Mouse (Mus musculus): Measurements from ENCODE around the gene Vps8. TPM values are rescaled to one million over a fixed set of nuclear protein-coding genes. Genes with fewer than 3 reads are reported as not detected.

The Vps8 gene
- polyA plus RNA-seq, 1 experiment from 2014 or later, result 19.0 TPM

DNA sequence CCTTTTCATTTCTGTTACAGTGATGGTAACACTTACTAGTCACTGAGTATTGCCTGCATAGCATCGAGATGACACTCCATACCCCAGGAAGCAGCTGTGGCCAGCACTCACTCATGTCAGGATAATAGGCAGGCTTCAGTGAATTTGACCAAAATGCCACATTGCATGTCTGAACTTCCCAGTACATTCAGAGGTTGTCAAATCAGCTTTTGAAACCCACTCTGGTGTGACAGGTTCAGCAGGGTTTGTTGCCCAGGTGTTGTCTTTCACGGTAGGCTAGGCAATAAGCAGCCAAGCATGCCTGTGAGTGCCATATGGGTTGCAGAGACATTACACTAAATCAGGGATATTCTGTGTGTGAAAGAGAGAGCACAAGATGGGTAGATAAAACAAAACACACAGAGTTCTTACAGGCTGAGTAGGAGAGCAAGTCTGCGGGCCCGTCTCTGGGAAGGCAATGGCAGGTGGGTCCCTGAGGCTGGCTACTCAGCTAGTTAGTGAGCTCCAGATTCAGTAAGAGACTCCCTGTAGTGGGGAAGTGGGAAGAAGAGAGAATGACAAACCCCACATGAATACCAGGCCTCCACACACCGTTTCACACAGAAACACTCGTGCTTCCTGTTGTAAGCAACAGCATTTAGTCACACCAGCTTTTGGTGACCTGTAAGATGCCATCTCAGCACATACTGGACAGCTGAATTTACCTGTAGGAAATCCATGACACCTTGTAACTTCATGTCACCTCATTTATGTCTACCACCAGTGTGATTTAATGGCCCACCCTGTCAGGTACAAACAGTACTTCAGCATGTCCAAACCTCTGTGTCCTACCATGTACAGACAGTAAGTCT is 203.1 kb downstream of the Vps8 start:
- Histone ChIP-seq H3K4me1 (ENCODE audit: control insufficient read depth, insufficient read depth, low read length) (no peaks in the 10 kb centered on the region), H3K9ac (replicated peaks; ENCODE audit: low read length) (no peak overlapping the region), H3K4me3 (ENCODE audit: low read depth, low read length) (no peak overlapping the region), H3K27me3 (ENCODE audit: control insufficient read depth, insufficient read depth, low read length) (no peaks in the 10 kb centered on the region), H3K27ac (replicated peaks; ENCODE audit: low read depth, low read length) (no peak overlapping the region), H3K4me2 (ENCODE audit: low read depth, low read length) (no peak overlapping the region), H3K36me3 (replicated peaks; ENCODE audit: control insufficient read depth, insufficient read depth, low read depth, low read length) (no peaks in the 10 kb centered on the region), H3K9me3 (replicated peaks; ENCODE audit: control insufficient read depth, low read length) (no peaks in the 10 kb centered on the region)
- WGBS, result 79% methylated on average over 6 of the region's 6 CpGs
- ATAC-seq (replicated peaks; ENCODE audit: insufficient number of reproducible peaks, low FRiP score, low TSS enrichment, low read depth) (no peak), DNase-seq (ENCODE audit: low spot score) (peak; percentile 33)

DNA sequence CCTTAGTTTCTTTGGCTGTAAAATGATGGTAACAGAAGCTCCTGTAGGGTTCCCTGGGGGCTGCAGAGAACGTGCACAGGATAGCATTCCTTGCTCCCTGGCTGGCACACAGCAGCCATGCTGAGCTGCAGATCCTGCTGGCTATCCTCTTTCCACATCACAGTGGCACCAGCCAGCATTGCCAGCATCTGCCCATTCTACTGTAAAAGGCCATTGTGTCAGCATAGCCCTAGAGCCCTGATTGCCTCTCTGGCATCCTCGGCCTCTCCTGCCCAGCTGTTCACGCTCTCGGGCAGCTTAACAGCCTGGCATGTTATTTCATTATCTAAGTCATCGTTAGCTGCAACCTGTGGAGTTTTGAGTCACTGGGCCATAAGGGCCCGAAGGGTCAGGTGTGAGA is 204.3 kb downstream of the Vps8 start:
- H3K9me3 ChIP-seq (replicated peaks; ENCODE audit: control insufficient read depth, low read length), result no peaks in the 10 kb centered on the region
- 73% methylated on average over 6 of the region's 6 CpGs for WGBS
- no peak for DNase-seq (ENCODE audit: low spot score)
- no peak overlapping the region for H3K27ac ChIP-seq (replicated peaks; ENCODE audit: low read depth, low read length)
- no peaks in the 10 kb centered on the region for H3K27me3 ChIP-seq (ENCODE audit: control insufficient read depth, insufficient read depth, low read length)
- H3K4me1 ChIP-seq (ENCODE audit: control insufficient read depth, insufficient read depth, low read length), result no peaks in the 10 kb centered on the region
- no peak overlapping the region for H3K9ac ChIP-seq (replicated peaks; ENCODE audit: low read length)
- no peak for ATAC-seq (replicated peaks; ENCODE audit: insufficient number of reproducible peaks, low FRiP score, low TSS enrichment, low read depth)
- no peak overlapping the region for H3K4me3 ChIP-seq (ENCODE audit: low read depth, low read length)
- no peak overlapping the region for H3K4me2 ChIP-seq (ENCODE audit: low read depth, low read length)
- no peaks in the 10 kb centered on the region for H3K36me3 ChIP-seq (replicated peaks; ENCODE audit: control insufficient read depth, insufficient read depth, low read depth, low read length)

DNA sequence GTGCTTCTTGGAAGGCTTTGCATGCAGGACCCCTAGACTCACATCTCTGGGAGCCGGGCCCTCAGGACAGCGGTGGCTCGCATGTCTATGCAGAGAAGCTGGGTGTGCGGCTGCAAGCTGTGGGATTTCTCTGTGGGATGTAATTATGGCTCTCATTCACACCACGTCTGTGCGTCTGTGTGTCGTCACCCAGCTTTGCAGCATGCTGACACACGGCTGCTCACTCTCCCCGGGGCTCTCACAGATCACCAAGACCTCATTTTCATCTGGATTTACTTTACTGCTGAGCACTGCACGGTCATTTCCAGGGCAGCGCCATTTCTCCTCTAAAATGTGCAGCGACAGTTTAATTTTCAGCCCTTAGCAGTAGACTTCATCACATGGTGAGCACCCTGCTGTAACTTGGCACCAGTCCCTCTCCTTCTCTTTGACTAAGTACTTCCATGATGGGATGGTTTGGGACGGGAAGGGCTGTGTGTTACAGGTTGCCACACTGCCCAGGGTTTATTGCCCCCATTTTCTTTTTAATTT is 205.2 kb downstream of the Vps8 start:
- DNase-seq (ENCODE audit: low spot score) (peak; percentile 63), ATAC-seq (replicated peaks; ENCODE audit: insufficient number of reproducible peaks, low FRiP score, low TSS enrichment, low read depth) (no peak)
- Histone ChIP-seq H3K36me3 (replicated peaks; ENCODE audit: control insufficient read depth, insufficient read depth, low read depth, low read length) (no peaks in the 10 kb centered on the region), H3K27me3 (ENCODE audit: control insufficient read depth, insufficient read depth, low read length) (no peaks in the 10 kb centered on the region), H3K9ac (replicated peaks; ENCODE audit: low read length) (0 out of 2 replicates have a peak overlapping the region, but pooled peaks have one; percentile 13), H3K4me2 (ENCODE audit: low read depth, low read length) (no peak overlapping the region), H3K4me3 (ENCODE audit: low read depth, low read length) (no peak overlapping the region), H3K27ac (replicated peaks; ENCODE audit: low read depth, low read length) (no peak overlapping the region), H3K4me1 (ENCODE audit: control insufficient read depth, insufficient read depth, low read length) (no peaks in the 10 kb centered on the region), H3K9me3 (replicated peaks; ENCODE audit: control insufficient read depth, low read length) (no peaks in the 10 kb centered on the region)
- 54% methylated on average over 13 of the region's 13 CpGs for WGBS

DNA sequence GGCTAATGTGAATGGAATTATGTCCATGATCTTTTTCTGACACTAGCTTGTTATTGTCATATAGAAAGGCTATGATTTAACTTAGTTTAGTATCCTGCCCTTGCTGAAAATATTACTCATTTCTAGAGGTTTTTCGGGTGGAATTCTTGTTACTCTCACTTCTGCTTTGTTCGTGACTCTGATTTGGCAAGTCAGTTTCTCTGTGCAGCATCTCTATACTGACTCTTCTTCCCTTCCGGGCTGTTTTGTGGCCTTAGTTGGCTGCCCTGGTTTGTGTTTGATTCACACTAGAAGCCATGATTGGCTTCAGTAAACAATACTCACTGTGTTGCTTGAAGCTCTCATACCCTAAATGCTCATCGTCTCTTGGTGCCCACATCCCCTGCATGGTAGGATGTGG is 207.7 kb downstream of the Vps8 start:
- H3K9ac ChIP-seq (replicated peaks; ENCODE audit: low read length), result no peak overlapping the region
- no peak overlapping the region for H3K4me3 ChIP-seq (ENCODE audit: low read depth, low read length)
- 85% methylated on average over 4 of the region's 4 CpGs for WGBS
- no peaks in the 10 kb centered on the region for H3K36me3 ChIP-seq (replicated peaks; ENCODE audit: control insufficient read depth, insufficient read depth, low read depth, low read length)
- H3K27me3 ChIP-seq (ENCODE audit: control insufficient read depth, insufficient read depth, low read length), result no peaks in the 10 kb centered on the region
- no peak overlapping the region for H3K4me2 ChIP-seq (ENCODE audit: low read depth, low read length)
- no peaks in the 10 kb centered on the region for H3K9me3 ChIP-seq (replicated peaks; ENCODE audit: control insufficient read depth, low read length)
- DNase-seq (ENCODE audit: low spot score) (no peak), ATAC-seq (replicated peaks; ENCODE audit: insufficient number of reproducible peaks, low FRiP score, low TSS enrichment, low read depth) (no peak)
- no peak overlapping the region for H3K27ac ChIP-seq (replicated peaks; ENCODE audit: low read depth, low read length)
- no peaks in the 10 kb centered on the region for H3K4me1 ChIP-seq (ENCODE audit: control insufficient read depth, insufficient read depth, low read length)

DNA sequence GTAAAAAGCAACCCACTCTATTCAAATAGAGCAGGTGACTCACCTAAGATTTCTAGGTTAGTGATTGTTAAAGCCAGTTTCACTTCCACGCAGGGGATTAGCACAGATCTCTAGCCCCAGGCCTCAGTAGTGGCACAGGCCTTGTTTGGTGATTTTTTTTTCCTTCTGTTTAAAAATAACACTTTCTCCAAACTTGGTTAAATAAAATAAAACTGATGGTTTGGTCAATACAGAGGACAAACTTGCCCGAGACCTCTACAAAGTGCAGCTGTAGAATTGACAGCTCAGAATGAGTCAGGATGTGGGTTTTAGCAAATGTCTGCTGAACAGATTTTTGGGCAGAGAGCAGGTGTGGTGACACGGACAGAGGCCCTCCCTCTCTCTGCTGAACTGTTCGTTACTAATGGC is 208.9 kb downstream of the Vps8 start:
- no peaks in the 10 kb centered on the region for H3K27me3 ChIP-seq (ENCODE audit: control insufficient read depth, insufficient read depth, low read length)
- H3K4me1 ChIP-seq (ENCODE audit: control insufficient read depth, insufficient read depth, low read length), result no peaks in the 10 kb centered on the region
- no peak overlapping the region for H3K9ac ChIP-seq (replicated peaks; ENCODE audit: low read length)
- WGBS, result 77% methylated on average over 4 of the region's 4 CpGs
- no peak for DNase-seq (ENCODE audit: low spot score)
- no peaks in the 10 kb centered on the region for H3K9me3 ChIP-seq (replicated peaks; ENCODE audit: control insufficient read depth, low read length)
- H3K4me2 ChIP-seq (ENCODE audit: low read depth, low read length), result no peak overlapping the region
- no peak for ATAC-seq (replicated peaks; ENCODE audit: insufficient number of reproducible peaks, low FRiP score, low TSS enrichment, low read depth)
- no peaks in the 10 kb centered on the region for H3K36me3 ChIP-seq (replicated peaks; ENCODE audit: control insufficient read depth, insufficient read depth, low read depth, low read length)
- no peak overlapping the region for H3K4me3 ChIP-seq (ENCODE audit: low read depth, low read length)
- no peak overlapping the region for H3K27ac ChIP-seq (replicated peaks; ENCODE audit: low read depth, low read length)

DNA sequence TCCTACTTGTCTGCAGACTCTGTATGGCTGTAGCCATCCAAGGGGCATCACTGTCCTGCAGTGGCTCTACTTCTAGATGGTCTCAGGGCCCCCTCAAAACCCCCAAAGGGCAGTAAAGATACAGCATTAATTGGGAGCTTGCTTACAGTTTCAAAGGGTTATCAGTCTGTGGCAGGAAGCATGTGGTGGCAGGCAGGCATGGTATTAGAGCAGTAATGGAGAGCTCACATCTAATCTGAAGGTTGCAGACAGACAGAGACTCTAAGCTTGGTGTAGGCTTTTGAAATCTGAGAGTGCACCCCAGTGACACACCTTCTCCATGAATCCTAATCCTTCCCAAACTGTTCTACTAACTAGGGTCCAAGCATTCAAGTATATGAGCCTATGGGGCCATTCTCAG is 211.5 kb downstream of the Vps8 start:
- Histone ChIP-seq H3K27me3 (ENCODE audit: control insufficient read depth, insufficient read depth, low read length) (no peaks in the 10 kb centered on the region), H3K27ac (replicated peaks; ENCODE audit: low read depth, low read length) (no peak overlapping the region), H3K4me3 (ENCODE audit: low read depth, low read length) (no peak overlapping the region), H3K9me3 (replicated peaks; ENCODE audit: control insufficient read depth, low read length) (no peaks in the 10 kb centered on the region), H3K36me3 (replicated peaks; ENCODE audit: control insufficient read depth, insufficient read depth, low read depth, low read length) (no peaks in the 10 kb centered on the region), H3K4me2 (ENCODE audit: low read depth, low read length) (no peak overlapping the region), H3K4me1 (ENCODE audit: control insufficient read depth, insufficient read depth, low read length) (no peaks in the 10 kb centered on the region), H3K9ac (replicated peaks; ENCODE audit: low read length) (no peak overlapping the region)
- ATAC-seq (replicated peaks; ENCODE audit: insufficient number of reproducible peaks, low FRiP score, low TSS enrichment, low read depth) (no peak), DNase-seq (ENCODE audit: low spot score) (no peak)

DNA sequence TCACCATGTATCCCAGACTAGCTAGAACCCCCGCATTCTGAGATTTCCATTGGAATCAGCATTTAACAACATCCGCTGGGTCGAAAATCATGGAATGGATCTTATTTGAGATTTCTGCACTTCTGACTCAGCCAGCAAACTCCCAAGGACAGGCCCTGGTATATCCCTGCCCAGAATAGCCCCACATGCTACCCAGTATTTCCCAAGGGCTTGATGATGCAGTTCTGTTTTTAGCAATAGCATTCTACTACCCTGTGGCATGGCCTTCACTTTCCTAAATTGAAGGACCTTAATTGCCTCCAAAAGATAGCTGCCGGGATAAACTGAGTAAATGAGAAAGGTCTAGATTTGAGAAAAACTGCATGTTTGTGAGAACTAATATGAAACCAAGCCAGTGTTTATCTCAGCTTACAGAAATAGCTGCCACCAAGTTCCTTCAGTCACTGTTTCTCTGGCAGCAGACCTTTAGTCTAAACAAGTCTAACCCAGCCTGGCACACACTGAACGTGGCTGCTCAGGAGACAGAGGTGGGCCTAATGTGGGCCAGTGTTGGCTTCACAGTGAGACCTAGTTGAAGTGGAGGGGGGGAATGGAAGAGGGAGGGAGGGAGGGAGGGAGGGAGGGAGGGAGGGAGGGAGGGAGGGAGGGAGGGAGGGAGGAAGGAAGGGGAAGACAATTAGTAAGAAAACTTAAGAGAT is 213.4 kb downstream of the Vps8 start:
- Histone ChIP-seq H3K4me2 (ENCODE audit: low read depth, low read length) (no peak overlapping the region), H3K27me3 (ENCODE audit: control insufficient read depth, insufficient read depth, low read length) (no peaks in the 10 kb centered on the region), H3K9me3 (replicated peaks; ENCODE audit: control insufficient read depth, low read length) (no peaks in the 10 kb centered on the region), H3K9ac (replicated peaks; ENCODE audit: low read length) (no peak overlapping the region), H3K4me1 (ENCODE audit: control insufficient read depth, insufficient read depth, low read length) (no peaks in the 10 kb centered on the region), H3K4me3 (ENCODE audit: low read depth, low read length) (no peak overlapping the region), H3K36me3 (replicated peaks; ENCODE audit: control insufficient read depth, insufficient read depth, low read depth, low read length) (no peaks in the 10 kb centered on the region), H3K27ac (replicated peaks; ENCODE audit: low read depth, low read length) (no peak overlapping the region)
- ATAC-seq (replicated peaks; ENCODE audit: insufficient number of reproducible peaks, low FRiP score, low TSS enrichment, low read depth) (no peak), DNase-seq (ENCODE audit: low spot score) (no peak)
- WGBS, result 86% methylated on average over 5 of the region's 5 CpGs

DNA sequence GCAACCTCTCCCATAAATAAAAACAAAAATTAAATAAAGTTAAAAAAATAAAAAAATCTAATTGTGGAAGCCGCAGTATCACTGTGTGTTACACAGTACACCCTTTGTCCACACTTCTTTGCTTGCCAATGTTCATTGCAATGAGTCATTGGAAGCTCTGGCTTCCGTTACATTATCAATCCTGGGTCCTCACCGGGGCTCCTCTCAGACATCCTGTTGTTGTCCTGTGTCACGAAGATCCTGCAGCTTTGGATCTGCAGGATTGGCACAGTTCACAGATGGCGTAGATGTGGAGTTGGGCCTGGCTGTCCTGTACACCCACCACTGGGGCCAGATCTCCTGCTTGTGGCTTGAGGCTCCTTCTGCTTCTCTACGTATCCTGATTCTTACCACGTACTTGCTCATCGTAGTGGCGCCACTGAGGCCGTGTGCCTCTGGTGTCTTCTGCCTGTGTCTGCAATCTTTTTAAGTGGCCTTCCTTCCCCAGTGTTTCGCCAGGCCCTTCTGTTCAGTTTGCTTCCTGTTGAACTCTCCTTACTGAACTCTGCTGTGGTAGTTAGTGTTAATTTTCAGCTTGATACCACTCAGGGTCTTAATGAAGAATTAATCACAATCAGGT is 214.4 kb downstream of the Vps8 start:
- no peaks in the 10 kb centered on the region for H3K4me1 ChIP-seq (ENCODE audit: control insufficient read depth, insufficient read depth, low read length)
- H3K9ac ChIP-seq (replicated peaks; ENCODE audit: low read length), result no peak overlapping the region
- H3K27me3 ChIP-seq (ENCODE audit: control insufficient read depth, insufficient read depth, low read length), result no peaks in the 10 kb centered on the region
- DNase-seq (ENCODE audit: low spot score) (no peak), ATAC-seq (replicated peaks; ENCODE audit: insufficient number of reproducible peaks, low FRiP score, low TSS enrichment, low read depth) (no peak)
- no peak overlapping the region for H3K4me2 ChIP-seq (ENCODE audit: low read depth, low read length)
- no peaks in the 10 kb centered on the region for H3K36me3 ChIP-seq (replicated peaks; ENCODE audit: control insufficient read depth, insufficient read depth, low read depth, low read length)
- H3K4me3 ChIP-seq (ENCODE audit: low read depth, low read length), result no peak overlapping the region
- H3K27ac ChIP-seq (replicated peaks; ENCODE audit: low read depth, low read length), result no peak overlapping the region
- no peaks in the 10 kb centered on the region for H3K9me3 ChIP-seq (replicated peaks; ENCODE audit: control insufficient read depth, low read length)
- WGBS, result 86% methylated on average over 11 of the region's 11 CpGs

Measured in embryonic facial prominence, embryonic 11.5 days (tissue).